Mouse (Mus musculus) limb, embryonic 14.5 days (tissue): ENCODE measurements around the gene Phc1. TPM values are rescaled to one million over a fixed set of nuclear protein-coding genes. Genes with fewer than 3 reads are reported as not detected.
A peak's percentile ranks its signal among the peaks of the same experiment; 100 is the strongest.

Experiments
- ATAC-seq: fragments of 200-750 bp; cut with Nextera tagmentation; 2 replicates; pipeline ENCODE4 v1.8.0; 2017; ENCODE audit warnings: low read depth, moderate number of reproducible peaks, moderate TSS enrichment; ENCODE audit not compliant: low FRiP score
- DNase-seq: peaks from one replicate; pipeline ENCODE4 v3.0.0-alpha.2; 2015; ENCODE audit warnings: low spot score
- H3K27ac ChIP-seq: fragments of 300-500 bp; sonication (generic); replicated peaks from 2 replicates; pipeline ENCODE4 v1.5.1; 2014; ENCODE audit warnings: low read depth, mild to moderate bottlenecking, low read length, moderate library complexity, mixed read lengths
- H3K27me3 ChIP-seq: fragments of 300-500 bp; sonication (generic); 2 replicates; pipeline ENCODE4 v1.6.1; 2014; ENCODE audit warnings: low read length, mixed read lengths; ENCODE audit not compliant: control insufficient read depth, insufficient read depth
- H3K36me3 ChIP-seq: fragments of 300-500 bp; sonication (generic); 2 replicates; pipeline ENCODE4 v1.6.1; 2014; ENCODE audit warnings: mild to moderate bottlenecking, low read length, moderate library complexity, mixed read lengths; ENCODE audit not compliant: control insufficient read depth, insufficient read depth
- H3K4me1 ChIP-seq: fragments of 300-500 bp; sonication (generic); 2 replicates; pipeline ENCODE4 v1.6.1; 2014; ENCODE audit warnings: antibody characterized with exemption, low read length, mixed read lengths; ENCODE audit not compliant: control insufficient read depth, insufficient read depth
- H3K4me2 ChIP-seq: fragments of 300-500 bp; sonication (generic); replicated peaks from 2 replicates; pipeline ENCODE4 v1.6.1; 2014; ENCODE audit warnings: low read depth, mild to moderate bottlenecking, low read length, moderate library complexity; ENCODE audit not compliant: severe bottlenecking
- H3K4me3 ChIP-seq: fragments of 300-500 bp; sonication (generic); replicated peaks from 2 replicates; pipeline ENCODE4 v1.5.1; 2014; ENCODE audit warnings: low read length
- H3K9ac ChIP-seq: fragments of 300-500 bp; sonication (generic); 2 replicates; pipeline ENCODE4 v1.6.1; 2014; ENCODE audit warnings: mild to moderate bottlenecking, low read depth, low read length, moderate library complexity; ENCODE audit not compliant: severe bottlenecking
- H3K9me3 ChIP-seq: fragments of 300-500 bp; sonication (generic); 2 replicates; pipeline ENCODE4 v1.6.1; 2016; ENCODE audit warnings: low read length; ENCODE audit not compliant: control insufficient read depth
- POLR2A ChIP-seq: fragments of 200-500 bp; IDR thresholded peaks from 2 replicates; pipeline ENCODE4 v1.8.0; 2012; ENCODE audit warnings: inconsistent platforms, mild to moderate bottlenecking, moderate library complexity, borderline replicate concordance; ENCODE audit not compliant: insufficient read depth, insufficient read length; ENCODE audit errors: extremely low read depth
- WGBS: fragments of 180-500 bp; shearing (Covaris S2); extraction: QIAGEN DNeasy Blood & Tissue Kit; methylation state at CpG from one replicate; pipeline ENCODE4 v1.1.7; 2014; 5-methylcytosine and 5-hydroxymethylcytosine counted together
- polyA plus RNA-seq, 2 experiments: library from polyadenylated mRNA; depleted of rRNA in 1 of 2; stranded (reverse) in 1 of 2; unstranded in 1 of 2; fragments of >200 nt; fragmentation: Nextera tagmentation in 1 of 2; extraction: Ambion mirVana in 1 of 2; gene quantifications; 2 replicates each; pipeline versions ENCODE4 v1.2.1 to v1.2.3; 2012 to 2014

The Phc1 gene
- polyA plus RNA-seq, 2 experiments: 24.5 to 57.3 TPM

- no peaks in the 10 kb centered on the region for H3K36me3 ChIP-seq
- no peaks in the 10 kb centered on the region for H3K9me3 ChIP-seq
- TF ChIP-seq POLR2A: no peak
- DNase-seq (no peak), ATAC-seq (no peak)
- WGBS: 67% methylated on average over 10 of the region's 10 CpGs
- H3K27ac ChIP-seq: no peak overlapping the region
- H3K4me2 ChIP-seq: no peak overlapping the region
- H3K9ac ChIP-seq: no peak overlapping the region
- H3K4me3 ChIP-seq: no peak overlapping the region
- H3K27me3 ChIP-seq: no peaks in the 10 kb centered on the region
- H3K4me1 ChIP-seq: peaks cover 8% of the 10 kb centered on the region; the same call in 1 of the 2 replicates
Observed at GRCm38 (mm10) chr6:122343719-122344118, 3.4 kb upstream of the Phc1 start.

DNA sequence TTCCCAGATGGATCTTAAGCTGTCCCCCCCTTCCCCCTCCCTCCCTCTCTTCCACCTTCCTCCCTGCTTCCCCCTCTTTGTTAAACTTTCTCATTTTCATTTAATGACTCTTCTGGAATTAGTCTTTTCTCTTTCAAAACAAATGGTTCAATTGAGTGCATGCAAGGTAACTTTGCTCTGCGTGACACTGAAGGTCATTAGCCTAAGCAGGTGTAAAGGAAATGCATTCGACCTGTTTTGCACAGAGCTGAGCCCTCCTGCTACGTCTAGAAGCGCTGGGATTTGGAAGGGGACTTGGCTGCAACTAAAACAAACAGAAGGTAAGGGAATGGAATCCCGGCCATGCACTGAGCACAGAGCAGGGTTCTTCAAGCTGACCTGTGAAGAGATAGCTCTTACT lies 1.8 kb upstream of the Phc1 start:
- DNase-seq (no peak), ATAC-seq (no peak)
- no peaks in the 10 kb centered on the region for H3K9me3 ChIP-seq
- H3K4me3 ChIP-seq: no peak overlapping the region
- no peak overlapping the region for H3K27ac ChIP-seq
- H3K4me2 ChIP-seq: no peak overlapping the region
- no peaks in the 10 kb centered on the region for H3K36me3 ChIP-seq
- no peak overlapping the region for H3K9ac ChIP-seq
- TF ChIP-seq POLR2A: no peak
- 23% methylated on average over 5 of the region's 5 CpGs for WGBS
- H3K27me3 ChIP-seq: no peaks in the 10 kb centered on the region
- peaks cover 20% of the 10 kb centered on the region for H3K4me1 ChIP-seq

- peak overlapping the region; percentile 93; the same call in 1 of the 2 replicates for H3K27ac ChIP-seq
- peaks cover 20% of the 10 kb centered on the region for H3K4me1 ChIP-seq
- H3K9ac ChIP-seq: no peak overlapping the region
- peaks cover 1% of the 10 kb centered on the region for H3K36me3 ChIP-seq
- no peak for DNase-seq
- ATAC-seq: no peak
- TF ChIP-seq POLR2A: no peak
- H3K4me2 ChIP-seq: peak overlapping the region; percentile 50
- H3K27me3 ChIP-seq: no peaks in the 10 kb centered on the region
- H3K9me3 ChIP-seq: no peaks in the 10 kb centered on the region
- 39% methylated on average over 7 of the region's 7 CpGs for WGBS
- no peak overlapping the region for H3K4me3 ChIP-seq
Observed at GRCm38 (mm10) chr6:122341038-122341810, 863 bp upstream of the Phc1 start.

GRCm38 (mm10) chr6:122339648-122340341 lies 566 bp downstream of the Phc1 start:
- Histone ChIP-seq H3K27me3 (no peaks in the 10 kb centered on the region), H3K27ac (peak overlapping the region; percentile 93)
- TF ChIP-seq POLR2A: peak; percentile 55; the same call in 1 of the 2 replicates

GRCm38 (mm10) chr6:122339047-122339647 lies 1.2 kb downstream of the Phc1 start:
- H3K36me3 ChIP-seq: peaks cover 14% of the 10 kb centered on the region
- H3K9me3 ChIP-seq: no peaks in the 10 kb centered on the region
- peak; percentile 59 for DNase-seq
- peak overlapping the region; percentile 93 for H3K27ac ChIP-seq
- peaks cover 20% of the 10 kb centered on the region for H3K4me1 ChIP-seq
- H3K9ac ChIP-seq: peak overlapping the region; percentile 76
- peak overlapping the region; percentile 68 for H3K4me3 ChIP-seq
- ATAC-seq: peak; percentile 66
- WGBS: 0% methylated on average over 20 of the region's 51 CpGs
- no peaks in the 10 kb centered on the region for H3K27me3 ChIP-seq
- no peak for TF ChIP-seq POLR2A
- H3K4me2 ChIP-seq: peak overlapping the region; percentile 67

More at GRCm38 (mm10) chr6:122339648-122340341, 566 bp downstream of the Phc1 start:
- peaks cover 9% of the 10 kb centered on the region for H3K36me3 ChIP-seq
- ATAC-seq (peak; percentile 89), DNase-seq (peak; percentile 91)
- peak overlapping the region; percentile 68 for H3K4me3 ChIP-seq
- no peaks in the 10 kb centered on the region for H3K9me3 ChIP-seq
- H3K9ac ChIP-seq: peak overlapping the region; percentile 76
- peak overlapping the region; percentile 67 for H3K4me2 ChIP-seq
- 0% methylated on average over 17 of the region's 71 CpGs for WGBS
- peaks cover 20% of the 10 kb centered on the region for H3K4me1 ChIP-seq
